Mouse (Mus musculus) kidney, embryonic 14.5 days (tissue): ENCODE data around the gene Fmnl2. TPM values are rescaled to one million over a fixed set of nuclear protein-coding genes. Genes with fewer than 3 reads are reported as not detected.

ENCODE experiments used
- ATAC-seq: fragments of 200-750 bp; cut with Nextera tagmentation; 2 replicates; pipeline ENCODE4 v1.8.0; 2017; ENCODE audit warnings: moderate number of reproducible peaks, mild to moderate bottlenecking, moderate TSS enrichment, moderate library complexity; ENCODE audit not compliant: low FRiP score, low TSS enrichment
- H3K27ac ChIP-seq: fragments of 300-500 bp; sonication (generic); 2 replicates; pipeline ENCODE4 v1.5.1; 2014; ENCODE audit warnings: low read depth, mild to moderate bottlenecking, low read length, moderate library complexity, mixed read lengths
- H3K27me3 ChIP-seq: fragments of 300-500 bp; sonication (generic); 2 replicates; pipeline ENCODE4 v1.6.1; 2014; ENCODE audit warnings: mild to moderate bottlenecking, low read length; ENCODE audit not compliant: control insufficient read depth, insufficient read depth
- H3K36me3 ChIP-seq: fragments of 300-500 bp; sonication (generic); 2 replicates; pipeline ENCODE4 v1.6.1; 2014; ENCODE audit warnings: low read length, mixed read lengths; ENCODE audit not compliant: control insufficient read depth, insufficient read depth
- H3K4me1 ChIP-seq: fragments of 300-500 bp; sonication (generic); 2 replicates; pipeline ENCODE4 v1.6.1; 2014; ENCODE audit warnings: low read length, mixed read lengths; ENCODE audit not compliant: control insufficient read depth, insufficient read depth
- H3K4me2 ChIP-seq: fragments of 300-500 bp; sonication (generic); replicated peaks from 2 replicates; pipeline ENCODE4 v1.6.1; 2014; ENCODE audit warnings: low read depth, mild to moderate bottlenecking, low read length
- H3K4me3 ChIP-seq: fragments of 300-500 bp; sonication (generic); 2 replicates; pipeline ENCODE4 v1.5.1; 2014; ENCODE audit warnings: mild to moderate bottlenecking, low read length
- H3K9ac ChIP-seq: fragments of 300-500 bp; sonication (generic); 2 replicates; pipeline ENCODE4 v1.6.1; 2014; ENCODE audit warnings: low read depth, mild to moderate bottlenecking, low read length, moderate library complexity
- H3K9me3 ChIP-seq: fragments of 300-500 bp; sonication (generic); 2 replicates; pipeline ENCODE4 v1.6.1; 2016; ENCODE audit warnings: low read length; ENCODE audit not compliant: control insufficient read depth
- WGBS: fragments of 180-500 bp; shearing (Covaris S2); extraction: QIAGEN DNeasy Blood & Tissue Kit; methylation state at CpG from one replicate; pipeline ENCODE4 v1.1.7; 2014; 5-methylcytosine and 5-hydroxymethylcytosine counted together
- polyA plus RNA-seq: library from polyadenylated mRNA; unstranded; fragments of >200 nt; fragmentation: Nextera tagmentation; extraction: Ambion mirVana; gene quantifications from 2 replicates; pipeline ENCODE4 v1.2.1, GENCODE M21; 2014

Gene Fmnl2
- polyA plus RNA-seq, 1 experiment from 2014 or later: 13.5 TPM

GRCm38 (mm10) chr2:53029716-53030431 lies 172.2 kb downstream of the Fmnl2 start:
- peak; percentile 79 for ATAC-seq
- H3K9me3 ChIP-seq: no peaks in the 10 kb centered on the region
- no peaks in the 10 kb centered on the region for H3K27me3 ChIP-seq
- no peak overlapping the region for H3K4me3 ChIP-seq
- H3K36me3 ChIP-seq: no peaks in the 10 kb centered on the region
- no peak overlapping the region for H3K9ac ChIP-seq
- peaks cover 15% of the 10 kb centered on the region for H3K4me1 ChIP-seq
- peak overlapping the region; percentile 77; the same call in 1 of the 2 replicates for H3K27ac ChIP-seq
- H3K4me2 ChIP-seq: no peak overlapping the region
- WGBS: 39% methylated on average over 7 of the region's 7 CpGs

DNA sequence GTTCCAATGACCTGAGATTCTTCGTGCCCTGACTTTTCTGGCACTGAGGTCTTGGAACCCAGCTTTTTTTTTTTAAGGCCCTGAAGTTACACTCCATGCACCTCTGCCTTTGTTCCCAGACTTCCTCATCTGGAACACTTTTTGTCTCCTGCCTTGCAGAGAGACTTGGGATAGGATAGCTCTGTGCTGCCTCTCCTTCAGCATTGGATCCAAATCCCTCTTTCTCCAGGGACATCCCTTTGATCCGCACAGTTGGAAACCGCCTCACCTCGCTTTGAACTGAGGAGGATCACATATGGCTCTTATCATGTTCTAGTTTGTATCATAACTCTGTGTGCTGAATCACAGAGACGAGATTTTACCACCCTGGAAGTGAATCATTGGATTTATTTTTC lies 172.8 kb downstream of the Fmnl2 start:
- H3K4me1 ChIP-seq: peaks cover 15% of the 10 kb centered on the region
- H3K4me3 ChIP-seq: no peak overlapping the region
- peak overlapping the region; percentile 77; the same call in 1 of the 2 replicates for H3K27ac ChIP-seq
- no peaks in the 10 kb centered on the region for H3K36me3 ChIP-seq
- no peak for ATAC-seq
- no peaks in the 10 kb centered on the region for H3K27me3 ChIP-seq
- no peaks in the 10 kb centered on the region for H3K9me3 ChIP-seq
- no peak overlapping the region for H3K9ac ChIP-seq
- WGBS: 62% methylated on average over 5 of the region's 5 CpGs
- H3K4me2 ChIP-seq: no peak overlapping the region

- H3K4me1 ChIP-seq: peaks cover 6% of the 10 kb centered on the region; the same call in 1 of the 2 replicates
- H3K27ac ChIP-seq: no peak overlapping the region
- WGBS: 22% methylated on average over 2 of the region's 2 CpGs
- no peak overlapping the region for H3K4me3 ChIP-seq
- no peaks in the 10 kb centered on the region for H3K27me3 ChIP-seq
- no peaks in the 10 kb centered on the region for H3K9me3 ChIP-seq
- no peak overlapping the region for H3K9ac ChIP-seq
- H3K36me3 ChIP-seq: no peaks in the 10 kb centered on the region
- ATAC-seq: 0 out of 2 replicates have a peak, but pooled peaks have one; percentile 16
- H3K4me2 ChIP-seq: no peak overlapping the region
These were observed 180.6 kb downstream of the Fmnl2 start for GRCm38 (mm10) chr2:53038253-53038652.

- WGBS: 49% methylated on average over 9 of the region's 9 CpGs
- Histone ChIP-seq H3K4me2 (no peak overlapping the region), H3K27me3 (no peaks in the 10 kb centered on the region), H3K36me3 (0 out of 2 replicates have a peak, but pooled peaks cover under 1% of the 10 kb centered on the region), H3K9ac (no peak overlapping the region), H3K4me3 (no peak overlapping the region), H3K27ac (no peak overlapping the region), H3K4me1 (peaks cover 6% of the 10 kb centered on the region; the same call in 1 of the 2 replicates), H3K9me3 (no peaks in the 10 kb centered on the region)
- ATAC-seq: no peak
These were observed 181.1 kb downstream of the Fmnl2 start for GRCm38 (mm10) chr2:53038737-53039136.

GRCm38 (mm10) chr2:53047031-53047430 lies 189.4 kb downstream of the Fmnl2 start:
- H3K9me3 ChIP-seq: no peaks in the 10 kb centered on the region
- no peak overlapping the region for H3K9ac ChIP-seq
- ATAC-seq: no peak
- H3K36me3 ChIP-seq: 0 out of 2 replicates have a peak, but pooled peaks cover 7% of the 10 kb centered on the region
- no peaks in the 10 kb centered on the region for H3K27me3 ChIP-seq
- 71% methylated on average over 6 of the region's 6 CpGs for WGBS
- H3K27ac ChIP-seq: no peak overlapping the region
- H3K4me2 ChIP-seq: no peak overlapping the region
- no peak overlapping the region for H3K4me3 ChIP-seq
- no peaks in the 10 kb centered on the region for H3K4me1 ChIP-seq

- Histone ChIP-seq H3K27me3 (no peaks in the 10 kb centered on the region), H3K4me1 (no peaks in the 10 kb centered on the region), H3K9ac (no peak overlapping the region), H3K4me3 (no peak overlapping the region), H3K9me3 (no peaks in the 10 kb centered on the region), H3K36me3 (0 out of 2 replicates have a peak, but pooled peaks cover 7% of the 10 kb centered on the region), H3K4me2 (no peak overlapping the region), H3K27ac (no peak overlapping the region)
- 77% methylated on average over 1 of the region's 1 CpGs for WGBS
- ATAC-seq: no peak
These were observed 190.2 kb downstream of the Fmnl2 start for GRCm38 (mm10) chr2:53047749-53048387.

GRCm38 (mm10) chr2:53050376-53050775 lies 192.7 kb downstream of the Fmnl2 start:
- Histone ChIP-seq H3K4me1 (no peaks in the 10 kb centered on the region), H3K4me3 (no peak overlapping the region), H3K36me3 (0 out of 2 replicates have a peak, but pooled peaks cover 8% of the 10 kb centered on the region), H3K27ac (no peak overlapping the region), H3K9ac (no peak overlapping the region), H3K9me3 (no peaks in the 10 kb centered on the region), H3K27me3 (no peaks in the 10 kb centered on the region), H3K4me2 (no peak overlapping the region)
- WGBS: 94% methylated on average over 6 of the region's 6 CpGs
- no peak for ATAC-seq

DNA sequence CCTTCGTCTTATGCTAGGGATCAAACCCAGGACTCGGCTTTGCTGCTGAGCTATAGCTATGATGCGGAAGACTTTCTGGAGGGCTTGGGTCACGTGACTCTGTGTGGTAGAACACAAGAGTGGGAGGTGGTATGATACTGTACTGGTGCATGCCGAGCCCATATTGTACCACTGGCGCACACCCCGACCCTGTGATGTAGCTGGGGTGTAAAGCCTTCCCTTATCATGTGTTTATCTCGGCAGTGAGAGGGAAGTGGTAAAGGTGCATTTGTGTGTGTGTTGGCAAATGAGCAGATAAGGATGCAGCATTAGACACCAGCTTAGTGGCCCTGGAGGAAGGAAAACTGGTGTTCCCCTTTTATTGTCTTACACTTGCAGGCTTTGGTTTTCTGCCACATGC lies 193.8 kb downstream of the Fmnl2 start:
- Histone ChIP-seq H3K4me1 (no peaks in the 10 kb centered on the region), H3K4me2 (no peak overlapping the region), H3K9me3 (no peaks in the 10 kb centered on the region), H3K9ac (no peak overlapping the region), H3K27ac (no peak overlapping the region), H3K4me3 (no peak overlapping the region), H3K27me3 (no peaks in the 10 kb centered on the region), H3K36me3 (0 out of 2 replicates have a peak, but pooled peaks cover 11% of the 10 kb centered on the region)
- no peak for ATAC-seq
- 91% methylated on average over 8 of the region's 8 CpGs for WGBS

DNA sequence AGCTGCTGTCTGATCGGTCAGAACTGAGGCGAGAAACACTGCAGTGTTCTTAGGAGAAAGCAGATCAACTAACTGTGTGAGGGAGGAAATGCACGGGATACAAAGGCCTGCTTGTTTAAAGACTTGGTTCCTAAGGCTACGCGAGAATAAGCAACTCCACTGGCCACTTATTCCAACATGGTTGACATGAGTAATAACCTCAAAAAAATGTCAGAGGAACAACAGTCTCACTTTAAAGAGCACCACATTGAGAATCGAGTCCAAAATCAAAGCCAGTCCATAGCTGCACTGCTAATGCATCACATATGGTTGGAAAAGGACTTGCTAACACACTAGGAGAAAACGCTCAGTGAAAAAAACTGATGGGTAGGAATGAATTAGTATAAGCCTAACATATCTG lies 196.1 kb downstream of the Fmnl2 start:
- Histone ChIP-seq H3K27ac (no peak overlapping the region), H3K36me3 (0 out of 2 replicates have a peak, but pooled peaks cover 12% of the 10 kb centered on the region), H3K4me2 (no peak overlapping the region), H3K4me1 (no peaks in the 10 kb centered on the region), H3K9ac (no peak overlapping the region), H3K4me3 (no peak overlapping the region), H3K9me3 (no peaks in the 10 kb centered on the region), H3K27me3 (no peaks in the 10 kb centered on the region)
- 65% methylated on average over 7 of the region's 7 CpGs for WGBS
- no peak for ATAC-seq
